Mouse (Mus musculus) telencephalon, adult 2 months (tissue): ENCODE results near the gene Hlcs.

ENCODE experiments used
- DNase-seq: peaks from one replicate; pipeline ENCODE4 v3.0.0-alpha.2; 2011; ENCODE audit warnings: low read depth, low spot score

Gene Hlcs

DNA sequence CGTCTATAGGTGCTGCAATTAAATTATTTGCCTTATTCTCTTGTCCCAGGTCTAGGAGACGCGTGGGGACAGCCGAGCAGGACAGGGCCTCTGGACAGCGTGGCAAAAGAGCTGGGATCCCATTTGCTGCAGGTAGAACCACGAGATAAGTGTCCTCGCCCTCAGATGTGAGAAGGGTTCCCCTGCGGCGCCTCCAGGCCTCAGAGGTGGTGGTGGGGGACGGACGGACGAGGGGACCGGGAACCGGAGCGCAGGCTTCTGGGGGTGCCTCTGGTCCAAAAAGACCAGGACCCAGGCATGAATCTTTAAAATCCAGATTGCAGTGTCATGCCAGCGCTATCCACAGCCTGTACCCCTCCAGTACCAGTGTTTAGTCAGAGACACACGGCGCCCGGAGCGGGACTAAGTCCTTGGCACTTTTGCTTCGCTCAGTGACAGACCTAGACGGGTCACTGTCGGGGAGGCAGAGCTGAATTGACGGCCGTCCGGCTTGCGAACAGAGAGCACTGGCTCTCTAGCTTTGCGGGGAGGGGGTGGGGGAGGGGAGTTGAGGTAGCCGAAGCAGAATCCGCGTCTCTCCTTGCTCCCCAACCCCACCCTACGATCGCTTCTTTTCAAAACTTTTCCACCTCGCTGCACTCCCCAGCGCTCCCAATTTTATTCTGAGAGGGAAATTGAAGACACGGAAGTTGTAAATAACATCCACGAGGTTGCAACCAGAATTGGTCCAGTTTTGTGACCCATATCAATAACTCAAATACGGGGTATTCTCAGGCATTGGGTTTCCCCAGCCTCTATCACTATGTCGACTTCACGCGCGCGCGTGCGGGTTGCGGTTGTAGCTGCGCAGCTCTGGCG, 218.9 kb downstream of the Hlcs start:
- no peak for DNase-seq

DNA sequence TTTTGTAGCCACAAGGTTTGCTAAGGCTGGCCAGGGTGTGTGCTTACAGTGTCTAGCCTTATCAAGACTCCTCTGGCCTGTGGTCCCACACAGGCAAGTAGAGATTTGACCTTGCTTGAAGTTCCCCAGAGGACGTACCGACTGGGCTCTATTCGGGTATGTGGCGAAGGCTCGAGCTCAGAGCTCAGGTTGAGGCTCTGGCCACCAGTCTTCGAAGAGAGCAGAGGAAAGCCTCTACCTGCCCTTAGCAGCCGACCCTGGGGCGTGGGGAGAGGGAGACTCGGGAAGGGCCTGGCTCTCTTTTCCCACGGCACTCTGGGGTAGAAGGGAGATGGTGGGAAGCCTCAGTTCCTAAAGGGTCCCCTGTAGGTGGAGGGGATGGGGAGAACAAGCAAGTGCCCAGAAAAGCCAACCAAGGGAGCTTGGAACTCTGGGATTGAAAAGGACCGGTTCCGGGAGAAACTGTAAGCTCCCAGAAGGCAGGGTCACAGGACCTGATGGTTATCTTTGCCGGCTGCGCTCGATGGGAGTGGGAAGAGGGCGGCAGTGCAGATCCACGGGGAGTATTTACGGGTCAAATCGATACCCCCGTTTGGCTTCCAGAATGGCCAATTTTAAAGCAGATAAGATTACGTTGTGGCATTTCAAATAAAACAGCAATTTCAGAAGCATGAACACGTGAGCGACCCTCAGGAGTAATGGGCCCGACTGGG, 220.1 kb downstream of the Hlcs start:
- DNase-seq: no peak

DNA sequence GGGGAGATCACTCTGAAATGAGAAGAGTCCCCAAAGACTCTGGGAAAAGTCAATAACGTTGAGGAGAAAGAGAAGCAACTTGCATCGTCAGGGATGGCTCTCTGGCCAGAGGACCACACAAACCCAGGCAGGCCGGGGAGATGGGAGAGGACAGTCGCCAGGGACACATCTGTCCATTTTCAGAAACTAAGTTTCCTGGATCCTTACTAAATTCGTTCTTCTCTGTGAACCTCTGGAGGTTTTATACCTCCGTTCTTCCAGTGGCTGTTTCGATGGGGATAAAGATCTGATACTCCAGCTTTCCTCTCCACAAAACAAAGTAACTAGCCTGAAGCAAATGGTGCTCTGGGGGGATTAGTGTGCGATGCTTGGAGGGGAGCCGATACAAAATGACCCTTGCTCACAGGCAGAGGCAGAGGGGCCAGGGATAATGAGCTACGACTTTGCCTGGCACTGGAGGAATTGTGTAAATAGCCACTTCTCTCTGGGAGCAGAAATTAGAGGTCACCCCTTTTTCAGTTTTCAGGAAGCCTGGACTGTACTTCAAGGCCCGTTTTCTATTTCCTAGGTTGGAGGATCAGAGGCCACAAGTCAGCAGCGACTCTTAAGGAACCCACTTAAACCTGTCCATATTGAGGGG, 220.7 kb downstream of the Hlcs start:
- DNase-seq: no peak

DNA sequence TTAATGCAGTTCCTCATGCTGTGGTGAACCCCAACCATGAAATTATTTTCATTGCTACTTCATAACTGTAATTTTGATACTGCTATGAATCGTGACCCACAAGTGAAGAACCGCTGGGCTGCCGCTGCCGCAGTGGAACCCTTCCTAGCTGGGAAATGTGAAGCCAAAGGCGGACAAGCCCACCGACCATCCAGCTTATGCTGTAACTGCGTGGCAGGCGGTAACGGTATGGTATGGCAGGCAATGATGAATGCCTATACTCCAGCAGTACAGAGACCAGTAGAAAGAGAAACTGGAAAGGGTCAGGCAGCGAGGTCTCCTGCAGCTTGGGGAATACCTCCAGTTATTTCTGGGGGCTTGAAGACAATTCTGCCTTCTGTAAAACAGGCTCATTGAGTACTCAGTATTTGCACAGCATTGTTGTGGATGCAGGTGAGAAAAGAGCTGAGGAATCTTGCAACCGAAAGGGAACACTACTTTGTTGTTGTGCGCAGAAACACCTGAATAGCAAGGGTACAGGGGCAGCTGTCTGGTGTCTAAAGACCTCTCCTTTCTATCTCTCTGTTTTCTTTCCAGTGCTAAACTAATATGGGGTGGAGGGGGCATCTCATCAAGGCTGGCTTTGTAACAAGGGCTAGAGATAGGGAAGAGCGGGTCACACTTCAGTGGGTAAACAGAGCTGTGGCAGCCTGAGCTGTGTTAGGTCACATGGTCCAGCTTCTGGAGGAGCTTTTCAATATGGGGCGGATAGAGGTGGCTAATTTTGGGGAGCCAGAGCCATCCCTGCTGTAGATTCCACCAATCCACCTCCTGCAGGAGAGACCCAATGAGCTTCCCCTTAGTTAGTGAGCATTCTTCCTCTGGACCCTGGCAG, 224.3 kb downstream of the Hlcs start:
- no peak for DNase-seq

DNA sequence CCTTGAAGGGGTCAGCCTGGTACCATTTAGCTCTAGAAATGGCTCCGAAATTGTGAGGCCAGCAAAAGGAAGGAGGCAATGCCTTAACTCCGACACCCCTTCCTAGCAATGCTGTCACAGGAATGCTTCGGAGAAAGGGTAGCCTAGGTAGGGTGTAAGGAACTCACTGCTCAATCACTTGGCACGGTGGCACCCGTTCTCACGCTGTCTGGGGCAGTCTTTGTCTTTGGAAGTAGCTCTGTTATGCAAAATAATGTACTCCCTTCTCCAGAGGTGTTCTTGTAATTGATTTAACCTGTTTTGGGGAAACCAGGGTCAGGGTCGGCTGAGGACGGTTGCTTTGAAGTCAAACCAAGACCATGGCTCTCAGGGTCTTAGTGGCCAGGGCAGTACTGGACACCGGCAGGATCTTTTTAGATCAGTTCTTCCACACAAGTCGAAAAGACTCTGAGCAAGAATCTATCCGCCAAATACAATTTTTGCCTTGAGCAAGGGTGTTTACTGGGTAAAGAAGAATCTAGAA, 225.1 kb downstream of the Hlcs start:
- DNase-seq: no peak

DNA sequence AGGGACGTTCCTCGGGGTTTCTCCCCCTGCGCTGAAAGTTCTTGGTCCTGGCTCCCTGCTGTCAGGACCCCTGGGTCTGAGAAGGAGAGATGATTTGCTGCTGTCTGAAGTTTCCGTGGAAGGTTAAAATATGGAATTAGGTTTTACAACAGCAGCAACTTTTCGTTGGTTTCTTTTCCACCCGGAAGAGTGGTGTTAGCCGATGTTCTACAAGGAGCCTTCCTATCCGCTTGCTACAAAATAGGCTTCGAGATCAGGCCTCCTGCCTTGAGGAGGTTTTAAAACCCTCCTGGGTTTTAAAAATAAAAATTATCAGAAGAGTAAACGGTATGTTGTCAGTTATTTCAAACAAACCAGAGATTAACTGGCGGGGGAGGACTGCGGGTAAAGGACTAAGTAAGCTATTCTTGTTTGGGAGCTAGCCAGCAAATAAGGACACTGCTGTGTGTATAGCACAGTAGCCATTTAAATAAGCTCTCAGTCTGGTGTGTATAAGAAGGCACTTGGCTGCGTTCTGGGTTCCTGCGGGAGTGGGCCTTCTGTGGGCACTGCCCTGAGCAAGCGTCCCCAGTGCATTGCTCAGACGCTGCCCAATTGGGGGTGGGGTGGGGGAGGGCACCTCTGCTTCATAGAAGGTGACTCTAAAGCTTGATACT, 225.7 kb downstream of the Hlcs start:
- no peak for DNase-seq

DNA sequence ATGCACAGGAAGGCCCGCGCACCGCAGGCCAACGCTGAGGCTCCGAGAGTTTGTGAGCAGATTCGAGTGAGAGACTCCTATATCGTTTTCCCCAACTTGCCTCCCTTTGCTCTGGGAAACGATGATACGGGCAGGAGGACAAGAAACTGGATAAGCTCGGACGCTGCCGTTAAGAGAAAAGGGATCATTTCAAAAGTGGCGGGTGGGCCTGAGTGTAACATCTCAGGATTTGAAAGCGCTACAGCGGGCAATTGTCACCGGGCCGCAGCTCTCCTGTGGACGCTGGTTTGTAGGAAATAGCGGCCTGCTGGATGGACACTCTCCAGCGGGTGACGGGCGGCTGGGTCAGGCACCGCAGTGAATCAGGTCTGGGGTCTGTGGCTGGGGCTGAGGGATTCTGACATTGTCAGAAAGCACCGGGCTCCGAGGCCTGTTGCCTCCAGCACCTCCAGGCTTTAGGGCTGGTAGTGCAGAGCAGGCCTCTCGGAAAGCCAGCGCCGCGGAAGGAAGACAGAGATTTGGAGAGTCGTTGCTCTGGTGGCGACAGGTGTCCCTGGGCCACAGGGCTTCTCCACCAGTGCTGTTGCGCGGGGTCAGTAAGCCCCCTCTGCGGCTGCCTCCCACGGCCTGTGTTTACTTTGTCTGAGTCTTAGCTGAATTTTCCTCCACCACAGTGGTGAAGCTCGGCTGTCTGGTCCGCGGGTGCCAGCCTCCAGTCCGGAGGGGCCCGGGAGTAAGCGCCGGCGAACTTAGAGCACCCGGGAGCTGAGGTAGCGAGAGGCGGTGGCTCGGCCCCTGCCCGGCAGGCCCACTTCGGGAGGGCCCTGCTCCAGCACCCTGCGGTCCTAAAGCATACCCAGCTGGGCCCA, 226.4 kb downstream of the Hlcs start:
- no peak for DNase-seq

DNA sequence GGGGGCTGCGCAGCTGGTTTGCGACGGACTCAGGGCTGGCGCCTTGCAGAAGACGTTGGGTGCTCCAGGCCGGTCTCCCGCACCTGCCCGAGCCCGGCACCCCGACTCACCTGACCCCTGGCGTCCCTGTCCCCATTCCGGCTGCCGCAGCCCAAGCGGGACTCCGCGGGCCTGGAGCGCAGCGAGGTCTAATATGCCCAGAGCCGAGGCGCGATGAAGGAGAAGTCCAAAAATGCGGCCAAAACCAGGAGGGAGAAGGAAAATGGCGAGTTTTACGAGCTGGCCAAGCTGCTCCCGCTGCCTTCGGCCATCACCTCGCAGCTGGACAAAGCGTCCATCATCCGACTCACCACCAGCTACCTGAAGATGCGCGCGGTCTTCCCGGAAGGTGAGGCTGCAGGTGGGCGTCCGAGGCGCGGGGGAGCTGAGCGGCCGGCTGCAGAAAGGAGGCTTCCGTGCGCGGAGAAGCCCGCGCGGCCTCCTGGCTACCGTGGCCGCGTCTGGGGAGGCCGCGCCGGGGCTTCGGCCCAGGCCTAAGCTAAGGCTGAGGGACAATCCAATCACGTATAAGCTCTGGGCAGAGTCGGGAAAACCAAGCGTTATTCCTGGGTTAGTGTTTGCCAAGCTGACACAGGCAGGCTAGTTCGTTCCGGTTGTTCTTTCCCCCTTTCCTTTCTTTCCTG, 227.6 kb downstream of the Hlcs start:
- no peak for DNase-seq

DNA sequence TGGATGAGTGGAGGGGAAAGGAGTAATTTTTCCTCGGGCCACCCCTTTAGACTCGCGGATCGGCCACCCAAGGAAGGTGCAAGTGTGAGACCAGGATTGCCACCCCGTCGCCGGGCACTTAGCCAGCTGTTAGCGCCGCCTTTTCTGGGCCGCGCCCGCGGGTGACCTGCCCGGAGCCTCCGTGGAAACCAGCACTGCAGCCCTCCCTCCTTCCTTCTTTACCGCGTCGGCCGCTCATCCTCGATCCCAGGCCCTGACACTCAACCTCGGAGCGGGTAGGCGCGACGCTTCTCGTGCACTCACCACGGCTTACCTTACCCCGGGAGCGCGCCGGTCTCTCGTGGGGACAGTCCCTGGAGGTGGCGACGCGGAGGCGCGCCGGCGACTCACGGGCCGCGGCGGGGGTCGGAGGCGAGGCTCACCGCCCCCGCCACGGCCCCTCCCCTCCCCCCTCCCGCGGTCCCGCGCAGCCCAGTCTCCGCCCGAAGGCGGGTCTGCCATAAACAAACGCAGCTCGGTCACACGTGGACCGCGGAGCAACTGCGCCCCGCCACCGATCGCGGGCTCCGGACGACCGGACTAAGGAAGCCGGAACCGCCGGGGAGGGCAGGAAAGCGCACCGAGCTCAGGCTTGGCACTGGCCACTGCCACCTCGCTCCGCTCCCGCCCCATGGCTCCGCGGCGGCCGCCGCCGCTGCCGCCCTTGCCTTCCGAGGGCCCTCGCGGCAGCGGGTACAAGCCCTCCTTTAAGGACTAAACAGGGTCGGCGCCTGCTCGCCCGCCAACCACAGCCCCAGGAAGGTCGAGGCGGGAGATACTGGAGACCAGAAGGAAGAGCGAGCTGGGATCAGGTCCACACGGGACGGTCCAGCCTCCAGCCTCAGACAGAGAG, 228.4 kb downstream of the Hlcs start, which contains the start of gene Sim2:
Gene Sim2, plus strand, starts transcription at position 221 of the 892 bp plus-strand sequence.
- DNase-seq: no peak

DNA sequence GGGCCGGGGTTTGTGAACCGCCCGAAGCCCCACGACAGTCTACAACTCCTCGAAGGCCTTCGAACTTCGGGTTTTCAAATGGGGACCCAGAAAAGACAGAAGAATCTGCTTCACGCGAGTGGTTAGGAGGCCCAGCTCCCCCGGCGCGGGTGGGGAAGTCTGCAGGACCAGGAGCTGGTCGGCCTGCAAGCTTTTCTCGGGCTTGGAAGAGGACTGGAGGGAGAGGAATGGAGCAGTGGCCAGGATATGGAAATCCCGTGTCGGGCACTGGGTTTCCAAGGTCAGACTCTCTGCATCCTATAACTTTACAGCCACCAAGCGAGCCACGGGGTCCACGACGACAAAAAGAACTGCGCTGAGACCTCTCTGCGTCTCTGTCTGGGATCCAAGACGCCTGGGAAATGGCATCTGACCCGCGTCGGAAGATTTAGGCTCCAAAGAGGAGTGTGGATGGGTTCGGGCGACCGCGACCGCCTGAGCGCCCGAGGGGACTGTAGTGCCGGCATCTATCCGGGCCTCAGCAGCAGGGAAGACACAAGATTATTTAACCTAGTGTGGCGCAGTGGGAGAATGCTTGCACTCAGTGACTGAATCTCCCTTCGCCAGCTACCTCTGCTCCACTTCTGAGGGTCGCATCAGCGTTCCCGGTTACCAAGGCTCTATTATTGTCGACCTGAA, 229.4 kb downstream of the Hlcs start:
- DNase-seq: no peak

DNA sequence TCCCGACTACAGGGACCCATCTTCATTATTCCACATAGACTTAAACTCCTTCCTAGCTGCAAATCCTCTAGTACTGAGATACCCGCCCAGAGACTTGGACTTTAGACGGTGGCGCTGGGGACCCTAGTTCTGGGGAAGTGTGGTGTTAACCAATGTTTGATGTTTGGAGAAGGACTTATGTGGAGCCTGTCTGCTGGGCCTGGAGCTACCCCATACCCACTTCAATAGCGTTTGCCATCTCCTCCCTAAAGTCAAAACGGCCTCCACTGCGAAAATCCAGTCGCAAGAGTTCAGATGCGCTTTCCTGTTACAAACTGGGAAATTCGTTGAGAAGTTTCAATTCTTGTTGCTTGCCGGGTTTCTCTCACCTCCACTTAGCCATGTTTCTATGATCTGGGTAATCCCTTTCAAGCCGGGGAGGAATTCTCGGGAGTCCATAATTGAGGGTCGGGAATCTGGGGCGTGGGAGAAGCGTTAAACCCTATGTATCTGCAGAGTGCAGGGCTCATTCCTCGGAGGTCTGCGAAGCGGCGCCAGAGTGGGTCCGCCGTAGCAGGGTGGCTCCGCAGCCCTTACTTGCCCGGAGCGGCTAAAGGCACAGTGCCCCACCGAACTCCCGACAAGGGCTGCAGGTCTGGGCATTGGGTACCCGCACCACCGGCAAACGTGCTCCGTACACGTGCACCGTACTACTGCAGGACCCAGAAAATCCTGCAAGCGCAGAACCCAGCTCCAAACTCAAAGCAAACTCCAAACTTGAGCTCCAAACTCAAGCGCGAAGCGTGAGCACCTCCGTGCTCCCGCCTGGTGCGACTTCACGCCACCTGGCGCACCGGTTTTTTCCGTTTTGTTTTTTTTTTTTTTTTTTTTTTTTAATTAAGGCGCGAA, 230.2 kb downstream of the Hlcs start:
- no peak for DNase-seq

DNA sequence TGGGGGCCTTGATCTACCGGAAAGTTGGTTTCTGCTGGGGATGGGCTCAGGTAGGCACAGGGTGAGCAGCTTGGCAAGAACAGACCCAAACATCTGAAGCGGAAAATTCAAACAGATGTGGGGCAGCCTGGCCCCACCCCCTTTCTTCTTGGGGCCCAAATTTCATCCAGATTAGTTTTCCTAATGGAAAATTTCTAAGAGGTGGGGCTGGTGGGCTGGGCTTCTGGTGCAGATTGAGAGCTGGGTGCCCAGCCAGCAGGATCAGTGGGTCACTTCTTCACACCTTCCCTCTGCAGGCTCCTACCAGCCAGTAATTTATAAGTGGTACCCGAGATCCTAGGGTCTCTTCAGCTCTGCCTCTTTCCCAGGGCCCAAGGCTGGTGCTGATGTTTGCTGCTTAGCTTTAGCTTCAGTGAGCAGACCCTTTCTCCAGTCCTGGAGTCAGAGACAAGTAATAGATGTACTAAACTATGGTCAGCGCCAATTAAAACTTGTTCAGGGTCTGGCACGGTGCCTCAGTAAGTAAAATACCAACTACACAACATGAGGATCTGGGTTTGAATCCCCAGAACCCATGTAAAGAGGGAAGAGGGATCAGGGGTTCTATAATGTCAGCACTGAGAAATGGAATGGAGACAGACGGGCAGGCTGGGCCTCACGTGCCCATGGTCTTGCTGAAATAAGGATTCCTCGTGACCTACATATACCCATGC, 231.2 kb downstream of the Hlcs start:
- no peak for DNase-seq

DNA sequence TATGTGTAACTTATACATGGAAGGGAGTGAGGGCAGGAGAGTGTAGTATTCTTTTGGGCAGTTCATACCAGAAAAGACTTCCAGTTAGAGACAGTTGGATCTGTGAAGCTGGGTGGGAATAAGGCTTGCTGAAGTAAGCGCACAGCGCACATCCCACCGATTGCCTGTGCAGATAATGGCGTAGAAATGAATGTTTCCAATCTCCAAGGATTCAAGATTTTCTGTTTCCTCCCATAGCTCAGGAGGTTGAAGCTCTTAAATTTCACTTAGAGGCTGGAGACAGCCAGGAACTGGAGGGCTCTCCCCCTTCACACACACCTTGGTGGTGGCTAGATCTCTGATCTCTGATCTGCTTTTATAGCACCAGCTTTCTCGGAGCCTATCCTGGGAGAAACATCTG, 231.8 kb downstream of the Hlcs start:
- DNase-seq: no peak

DNA sequence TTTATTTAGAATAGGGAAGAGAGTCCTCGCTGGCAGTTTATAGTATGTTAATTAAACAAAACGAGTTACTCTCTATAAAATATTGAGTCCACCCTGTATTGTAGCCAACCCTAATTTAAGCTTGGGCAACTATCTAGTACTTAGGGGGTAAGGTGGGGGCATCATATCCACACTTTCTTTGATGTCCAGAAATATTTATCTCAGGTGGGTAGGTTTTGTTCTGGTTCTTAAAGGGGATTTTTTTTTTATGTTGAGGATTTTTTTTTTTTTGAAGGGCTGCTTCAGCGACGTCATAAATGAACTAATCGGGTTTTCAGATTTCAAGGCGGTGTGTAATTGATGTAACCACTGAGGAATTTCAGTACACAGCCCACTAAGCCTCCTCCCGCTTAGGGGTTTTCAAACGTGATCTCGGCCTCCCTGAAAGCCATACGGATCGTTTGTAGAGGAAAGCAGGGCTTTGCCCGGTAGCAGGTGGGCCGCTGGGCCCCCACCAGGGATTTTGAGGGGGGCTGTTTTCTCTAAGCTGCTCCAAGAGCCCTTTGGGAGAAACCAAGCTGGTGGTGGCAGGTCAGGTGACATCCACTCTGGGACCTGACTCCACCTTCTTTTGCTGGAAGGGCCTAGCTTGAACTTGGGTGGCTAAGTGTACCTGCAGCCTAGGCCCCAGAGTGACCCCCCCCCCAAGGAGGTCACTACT, 233.4 kb downstream of the Hlcs start:
- DNase-seq: no peak
